Mouse (Mus musculus): ENCODE data around the gene Cox10.

DNA sequence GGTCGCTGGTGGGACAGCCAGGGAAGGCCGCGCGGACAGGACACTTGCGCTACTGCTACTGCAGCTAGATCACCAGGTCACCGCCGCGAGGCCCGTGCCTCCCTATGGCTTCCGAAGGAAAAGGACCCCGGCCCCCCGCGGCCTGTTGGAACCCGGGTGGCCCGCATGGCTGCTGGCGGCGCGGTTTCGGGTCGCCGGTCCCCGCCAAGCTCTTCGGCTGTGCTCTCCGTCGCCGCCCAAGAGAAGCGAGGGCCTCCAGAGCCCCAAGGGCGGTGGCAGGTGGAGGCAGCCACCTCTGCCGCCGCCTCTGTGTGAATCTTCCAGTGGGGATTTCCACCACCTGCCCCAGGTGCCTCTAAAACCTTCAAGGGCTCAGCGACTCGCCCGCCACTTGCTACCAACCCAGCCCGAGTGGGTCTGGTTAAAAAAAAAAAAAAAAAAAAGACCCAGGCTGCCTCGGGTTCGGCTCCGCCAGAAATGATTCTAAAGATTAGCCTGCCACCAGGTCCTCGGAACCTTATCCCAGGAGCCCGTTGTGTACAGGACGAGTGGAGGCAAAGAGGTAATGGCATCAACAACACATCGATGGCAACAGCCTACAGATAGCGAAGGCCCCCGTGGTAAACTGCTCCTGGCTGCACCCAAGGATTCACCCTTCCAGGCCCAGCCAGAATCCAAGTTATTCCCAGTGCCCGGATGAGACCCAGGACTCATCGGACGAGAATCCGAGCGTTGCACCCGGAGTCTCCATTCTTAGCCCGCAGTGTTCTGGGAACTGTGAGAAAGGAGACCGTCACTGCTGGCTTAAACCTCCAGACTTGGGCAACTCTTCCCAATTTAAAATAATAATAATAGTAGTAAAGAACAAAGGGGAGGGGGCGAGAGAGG, 159.8 kb downstream of the Cox10 start:
- TF ChIP-seq POLR2A (IDR thresholded peaks at IDR 0.05; ENCODE audit: low read depth, low read length) (no peak), CTCF (conservative IDR thresholded peaks at IDR 0.05; ENCODE audit: insufficient read depth, insufficient read length, low read depth, low read length) (no peak)

Measured in kidney, adult 2 months (tissue).